In genomic region chr3:68610598-68611261, GRCm38 (mm10) we compare ENCODE assay signal across 21 mouse cellular contexts.
DNase-seq lines count a peak whose midpoint lies in the region; ATAC-seq and TF ChIP-seq lines count a peak whose summit lies in the region.
"Had no signal": no experiment of that assay in that cellular context is flagged by ENCODE, and none has a peak within 500 bp of the region (broad histone marks: within the 10 kb centered on the region; RNA-seq: fewer than 3 reads in every experiment).

No protein-coding gene starts in this region.

- DNase-seq in kidney, adult 11 months: peak; percentile 57
- no peak for DNase-seq in kidney, adult 18-20 months
- peak; percentile 32 for DNase-seq in NIH3T3 (ENCODE audit: low read depth)
- DNase-seq in natural killer cell, adult 2 months (ENCODE audit: low spot score in 2 of 2): no peak
- DNase-seq in layer of hippocampus, postnatal 14 days (ENCODE audit: low spot score in 2 of 2): no peak
- DNase-seq: adrenal gland, postnatal 25 days; cerebellum, adult 9-11 months; liver, postnatal 0 days; right cerebral cortex, postnatal 14 days had no signal

- H3K4me1 ChIP-seq in kidney, embryonic 15.5 days: peaks cover 23% of the 10 kb centered on the region

- no peak overlapping the region for H3ac ChIP-seq in myocyte (ENCODE audit: control insufficient read depth, insufficient read length)

- peak overlapping the region; percentile 56 for H3K27ac ChIP-seq in kidney, embryonic 15.5 days
- H3K27ac ChIP-seq: embryonic facial prominence, embryonic 10.5 days; forebrain, embryonic 10.5 days; hindbrain, embryonic 14.5 days; limb, embryonic 12.5 days; midbrain, embryonic 10.5 days; neural tube, embryonic 15.5 days had no signal

- H3K4me2 ChIP-seq in kidney, embryonic 15.5 days: no peak overlapping the region
- H3K4me2 ChIP-seq in myocyte (ENCODE audit: low read depth): peak overlapping the region; percentile 100
- H3K4me2 ChIP-seq: hindbrain, embryonic 14.5 days; limb, embryonic 12.5 days; liver, embryonic 11.5 days; neural tube, embryonic 15.5 days had no signal

- peak; percentile 69 for ATAC-seq in kidney, embryonic 15.5 days (replicated peaks; ENCODE audit: low FRiP score)
- ATAC-seq: inflammation-experienced regulatory T-cells, adult 6 months; liver, postnatal 0 days; lung, postnatal 0 days; midbrain, embryonic 16.5 days had no signal

- 42% methylated on average over 11 of the region's 11 CpGs for WGBS in kidney, embryonic 15.5 days

- H3K9ac ChIP-seq in kidney, embryonic 15.5 days: no peak overlapping the region
- H3K9ac ChIP-seq: hindbrain, embryonic 14.5 days; limb, embryonic 12.5 days; liver, postnatal 0 days; neural tube, embryonic 15.5 days had no signal

- no peaks in the 10 kb centered on the region for H3K27me3 ChIP-seq in kidney, embryonic 15.5 days
- no peaks in the 10 kb centered on the region for H3K27me3 ChIP-seq in myocyte (ENCODE audit: control insufficient read depth, insufficient read depth, insufficient read length)
- H3K27me3 ChIP-seq: limb, embryonic 12.5 days; neural tube, embryonic 15.5 days had no signal

- H3K9me3 ChIP-seq in kidney, embryonic 15.5 days (replicated peaks): no peaks in the 10 kb centered on the region
- H3K9me3 ChIP-seq: embryonic facial prominence, embryonic 10.5 days; forebrain, embryonic 10.5 days; limb, embryonic 12.5 days; midbrain, embryonic 10.5 days; neural tube, embryonic 15.5 days had no signal

- H3K79me2 ChIP-seq in myocyte (ENCODE audit: control insufficient read depth, insufficient read depth): no peaks in the 10 kb centered on the region

- H3K4me3 ChIP-seq in kidney, embryonic 15.5 days (replicated peaks): no peak overlapping the region
- peak overlapping the region; percentile 19 for H3K4me3 ChIP-seq in myocyte
- H3K4me3 ChIP-seq: embryonic facial prominence, embryonic 10.5 days; forebrain, embryonic 10.5 days; limb, embryonic 12.5 days; midbrain, embryonic 10.5 days; neural tube, embryonic 15.5 days had no signal

- TF ChIP-seq POLR2A in myocyte (IDR thresholded peaks at IDR 0.05; ENCODE audit: insufficient read length, low read depth): no peak

- H3K36me3 ChIP-seq in kidney, embryonic 15.5 days: no peaks in the 10 kb centered on the region
- H3K36me3 ChIP-seq in myocyte (ENCODE audit: control insufficient read depth, insufficient read depth): no peaks in the 10 kb centered on the region
- H3K36me3 ChIP-seq: limb, embryonic 12.5 days had no signal

TF ChIP-seq in myocyte, 11 proteins besides CTCF, POLR2A, EP300 and RAD21:
- peak; percentile 47 for TF ChIP-seq USF1 (IDR thresholded peaks at IDR 0.05; ENCODE audit: low read depth)
- no peak for TF ChIP-seq POLR2AphosphoS2 (IDR thresholded peaks at IDR 0.05; ENCODE audit: insufficient read length, low read depth)
TF ChIP-seq in myocyte: peak in this region for 1.

Comparison
In these comparisons a context has a peak if more than half of its experiments do, and no peak if none do; other contexts are left out.
1. DNase-seq: peak in kidney, adult 11 months (single experiment) and NIH3T3 (single experiment); none in kidney, adult 18-20 months (single experiment), natural killer cell, adult 2 months (0 of 2) and layer of hippocampus, postnatal 14 days (0 of 2).